Mouse (Mus musculus) limb, embryonic 12.5 days (tissue): ENCODE measurements at regions not wholly inside any gene's neighbourhood (a gene's known extent, or its start where the extent isn't known, plus 50 kb on each side); places are given as distances from the start of the nearest gene placed in this dataset.

ENCODE experiments used
- ATAC-seq: fragments of 200-750 bp; cut with Nextera tagmentation; 2 replicates; pipeline ENCODE4 v1.8.0; 2017; ENCODE audit warnings: low read depth, moderate TSS enrichment; ENCODE audit not compliant: insufficient number of reproducible peaks, insufficient read depth, low FRiP score, low TSS enrichment
- H3K27ac ChIP-seq: fragments of 300-500 bp; sonication (generic); 2 replicates; pipeline ENCODE4 v1.5.1; 2016; ENCODE audit warnings: mild to moderate bottlenecking, moderate library complexity
- H3K27me3 ChIP-seq: fragments of 300-500 bp; sonication (generic); 2 replicates; pipeline ENCODE4 v1.6.1; 2016; ENCODE audit warnings: mild to moderate bottlenecking, moderate library complexity
- H3K36me3 ChIP-seq: fragments of 300-500 bp; sonication (generic); 2 replicates; pipeline ENCODE4 v1.6.1; 2016; ENCODE audit warnings: mild to moderate bottlenecking, moderate library complexity
- H3K4me1 ChIP-seq: fragments of 300-500 bp; sonication (generic); replicated peaks from 2 replicates; pipeline ENCODE4 v1.6.1; 2016
- H3K4me2 ChIP-seq: fragments of 300-500 bp; sonication (generic); 2 replicates; pipeline ENCODE4 v1.6.1; 2016; ENCODE audit warnings: mild to moderate bottlenecking, moderate library complexity
- H3K4me3 ChIP-seq: fragments of 300-500 bp; sonication (generic); replicated peaks from 2 replicates; pipeline ENCODE4 v1.5.1; 2016; ENCODE audit warnings: mild to moderate bottlenecking
- H3K9ac ChIP-seq: fragments of 300-500 bp; sonication (generic); replicated peaks from 2 replicates; pipeline ENCODE4 v1.6.1; 2016; ENCODE audit warnings: mild to moderate bottlenecking, moderate library complexity
- H3K9me3 ChIP-seq: fragments of 300-500 bp; sonication (generic); 2 replicates; pipeline ENCODE4 v1.6.1; 2016; ENCODE audit warnings: mild to moderate bottlenecking, moderate library complexity
- WGBS: fragments of 180-500 bp; shearing (Covaris S2); methylation state at CpG from one replicate; pipeline ENCODE4 v1.1.7; 2016; 5-methylcytosine and 5-hydroxymethylcytosine counted together

DNA sequence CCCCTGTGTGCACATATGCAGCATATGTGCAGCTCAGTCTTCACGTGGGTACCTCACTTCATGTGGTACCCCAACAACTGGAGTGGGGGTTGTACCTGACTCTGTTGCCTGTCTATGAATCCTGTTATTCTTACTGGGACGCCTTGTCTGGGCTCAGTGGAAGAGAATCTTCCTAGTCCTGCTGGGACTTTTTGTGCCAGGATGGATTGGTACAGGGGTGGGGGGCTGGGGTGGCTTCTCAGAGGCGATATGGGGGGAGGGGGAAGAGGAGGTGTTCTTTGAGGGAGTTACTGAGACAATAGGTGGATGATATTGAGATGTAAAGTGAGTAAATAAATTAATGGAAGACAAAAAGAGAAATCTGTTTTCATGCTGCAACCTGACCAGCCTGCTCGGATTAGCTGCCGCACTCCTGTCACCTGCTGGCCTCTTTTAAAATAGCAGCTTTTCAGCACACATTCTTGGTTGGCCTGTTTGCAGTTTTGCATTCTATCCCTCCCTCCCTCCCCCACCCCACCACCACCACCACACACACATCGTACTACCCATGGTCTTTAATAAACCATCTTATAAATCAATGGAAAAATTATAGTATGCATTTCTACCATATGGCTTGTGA, 1112.9 kb downstream of the 4930444P10Rik start:
- H3K4me2 ChIP-seq = no peak overlapping the region
- no peaks in the 10 kb centered on the region for H3K36me3 ChIP-seq
- no peak overlapping the region for H3K27ac ChIP-seq
- ATAC-seq = no peak
- H3K4me1 ChIP-seq = no peaks in the 10 kb centered on the region
- H3K9me3 ChIP-seq = no peaks in the 10 kb centered on the region
- no peak overlapping the region for H3K9ac ChIP-seq
- no peak overlapping the region for H3K4me3 ChIP-seq
- no peaks in the 10 kb centered on the region for H3K27me3 ChIP-seq
- WGBS = 51% methylated on average over 6 of the region's 6 CpGs
